10 mouse cellular contexts compared by ENCODE assay signal in the genomic region with DNA sequence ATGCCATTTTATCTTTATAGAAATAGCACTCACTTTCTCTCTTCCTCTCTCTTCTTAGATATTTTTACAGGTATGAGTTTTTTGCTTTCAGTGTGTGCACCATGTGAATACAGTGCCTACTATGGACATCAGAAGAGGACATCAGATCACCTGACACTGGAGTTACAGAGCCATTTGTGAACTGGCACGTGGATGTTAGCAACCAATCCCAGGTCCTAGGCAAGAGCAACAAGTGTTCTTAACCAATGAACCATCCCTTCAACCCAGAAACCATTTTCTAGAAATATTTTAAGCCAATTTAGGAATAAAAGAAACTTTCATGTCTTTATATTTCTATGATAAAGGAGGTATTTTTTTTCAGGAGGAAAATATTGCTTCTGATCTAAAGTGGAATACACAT.
DNase-seq lines count a peak whose midpoint lies in the region; ATAC-seq and TF ChIP-seq lines count a peak whose summit lies in the region.
"Had no signal": no experiment of that assay in that cellular context is flagged by ENCODE, and none has a peak within 500 bp of the region (broad histone marks: within the 10 kb centered on the region; RNA-seq: fewer than 3 reads in every experiment).

No protein-coding gene starts in this region.

- 76% methylated on average over 1 of the region's 1 CpGs for WGBS in heart, embryonic 15.5 days
- WGBS in liver, embryonic 11.5 days, result 62% methylated on average over 1 of the region's 1 CpGs
- 52% methylated on average over 1 of the region's 1 CpGs for WGBS in forebrain, postnatal 0 days

- intact Hi-C loops in heart, postnatal 14 days (cut with DNase I), result loop anchor here (5.0 to 10.0 kb wide), 2 partner anchors 89 to 197 kb away; no protein-coding TSS in a partner anchor
- intact Hi-C loops in left cerebral cortex, postnatal 4 days (cut with DNase I), result no loop called here

- H3K9me3 ChIP-seq in heart, embryonic 15.5 days (replicated peaks), result no peaks in the 10 kb centered on the region
- H3K9me3 ChIP-seq in liver, embryonic 11.5 days (ENCODE audit: control insufficient read depth, low read length), result no peaks in the 10 kb centered on the region
- no peaks in the 10 kb centered on the region for H3K9me3 ChIP-seq in forebrain, postnatal 0 days (ENCODE audit: low read length)
- H3K9me3 ChIP-seq: limb, embryonic 15.5 days; midbrain, embryonic 12.5 days had no signal

- H3ac ChIP-seq in myocyte (ENCODE audit: control insufficient read depth, insufficient read length), result no peak overlapping the region

- H3K9ac ChIP-seq in heart, embryonic 15.5 days, result no peak overlapping the region
- no peak overlapping the region for H3K9ac ChIP-seq in liver, embryonic 11.5 days (ENCODE audit: low read depth, low read length)
- no peak overlapping the region for H3K9ac ChIP-seq in forebrain, postnatal 0 days
- H3K9ac ChIP-seq: limb, embryonic 15.5 days; midbrain, embryonic 12.5 days had no signal

- 0 out of 2 replicates have a peak overlapping the region, but pooled peaks have one; percentile 4 for H3K27ac ChIP-seq in heart, embryonic 15.5 days
- H3K27ac ChIP-seq in liver, embryonic 11.5 days (ENCODE audit: low read depth, low read length), result peak overlapping the region; percentile 25; the same call in 1 of the 2 replicates
- no peak overlapping the region for H3K27ac ChIP-seq in forebrain, postnatal 0 days (ENCODE audit: low read depth, low read length)
- H3K27ac ChIP-seq: midbrain, embryonic 12.5 days had no signal

- no peaks in the 10 kb centered on the region for H3K27me3 ChIP-seq in heart, embryonic 15.5 days
- H3K27me3 ChIP-seq in liver, embryonic 11.5 days (replicated peaks; ENCODE audit: control insufficient read depth, insufficient read depth, low read length), result no peaks in the 10 kb centered on the region
- H3K27me3 ChIP-seq in myocyte (ENCODE audit: control insufficient read depth, insufficient read depth, insufficient read length), result no peaks in the 10 kb centered on the region
- H3K27me3 ChIP-seq in forebrain, postnatal 0 days (ENCODE audit: insufficient read depth, low read length), result no peaks in the 10 kb centered on the region
- H3K27me3 ChIP-seq: limb, embryonic 15.5 days; midbrain, embryonic 12.5 days had no signal

- no peak for TF ChIP-seq POLR2A in myocyte (IDR thresholded peaks at IDR 0.05; ENCODE audit: insufficient read length, low read depth)

- no peak for TF ChIP-seq CTCF in forebrain, postnatal 0 days (IDR thresholded peaks at IDR 0.05; ENCODE audit: low read depth)

- H3K4me1 ChIP-seq in heart, embryonic 15.5 days (replicated peaks), result peaks cover 3% of the 10 kb centered on the region
- H3K4me1 ChIP-seq in liver, embryonic 11.5 days (replicated peaks; ENCODE audit: control insufficient read depth, insufficient read depth, low read length), result no peaks in the 10 kb centered on the region; the same call in 1 of the 2 replicates
- H3K4me1 ChIP-seq in forebrain, postnatal 0 days (ENCODE audit: insufficient read depth), result no peaks in the 10 kb centered on the region
- H3K4me1 ChIP-seq: midbrain, embryonic 12.5 days had no signal

- ATAC-seq in heart, embryonic 15.5 days (replicated peaks; ENCODE audit: insufficient number of reproducible peaks, insufficient read depth, low FRiP score, low read depth), result no peak
- ATAC-seq in liver, embryonic 11.5 days (replicated peaks; ENCODE audit: low FRiP score), result no peak
- ATAC-seq in forebrain, postnatal 0 days, result no peak

- no peaks in the 10 kb centered on the region for H3K79me2 ChIP-seq in myocyte (ENCODE audit: control insufficient read depth, insufficient read depth)

- H3K4me2 ChIP-seq in heart, embryonic 15.5 days, result no peak overlapping the region
- H3K4me2 ChIP-seq in liver, embryonic 11.5 days, result no peak overlapping the region
- peak overlapping the region; percentile 91 for H3K4me2 ChIP-seq in myocyte (ENCODE audit: low read depth)
- no peak overlapping the region for H3K4me2 ChIP-seq in forebrain, postnatal 0 days (ENCODE audit: low read depth)
- H3K4me2 ChIP-seq: midbrain, embryonic 12.5 days had no signal

- no peak overlapping the region for H3K4me3 ChIP-seq in heart, embryonic 15.5 days
- H3K4me3 ChIP-seq in liver, embryonic 11.5 days (ENCODE audit: low read depth, low read length), result no peak overlapping the region
- peak overlapping the region; percentile 10 for H3K4me3 ChIP-seq in myocyte
- H3K4me3 ChIP-seq in forebrain, postnatal 0 days (ENCODE audit: low read depth, low read length), result no peak overlapping the region
- H3K4me3 ChIP-seq: midbrain, embryonic 12.5 days had no signal

- no peaks in the 10 kb centered on the region for H3K36me3 ChIP-seq in heart, embryonic 15.5 days
- no peaks in the 10 kb centered on the region for H3K36me3 ChIP-seq in liver, embryonic 11.5 days (ENCODE audit: control insufficient read depth, insufficient read depth, low read length)
- no peaks in the 10 kb centered on the region for H3K36me3 ChIP-seq in myocyte (ENCODE audit: control insufficient read depth, insufficient read depth)
- no peaks in the 10 kb centered on the region for H3K36me3 ChIP-seq in forebrain, postnatal 0 days (ENCODE audit: insufficient read depth)
- H3K36me3 ChIP-seq: limb, embryonic 15.5 days; midbrain, embryonic 12.5 days had no signal

- DNase-seq in heart, postnatal 14 days, result no peak
- DNase-seq in MEL-GATA-1-ER (ENCODE audit: extremely low read depth, low read depth), result peak; percentile 20
- DNase-seq in liver, embryonic 11.5 days (ENCODE audit: low spot score), result no peak
- DNase-seq in layer of hippocampus, adult 11-12 months (ENCODE audit: low spot score), result no peak
- DNase-seq in forebrain, postnatal 0 days, result no peak
- DNase-seq in left cerebral cortex, postnatal 4 days, result no peak

TF ChIP-seq in myocyte, 11 proteins besides CTCF, POLR2A, EP300 and RAD21:
- TF ChIP-seq USF1 (IDR thresholded peaks at IDR 0.05; ENCODE audit: low read depth) (peak; percentile 13), REST (IDR thresholded peaks at IDR 0.05; ENCODE audit: insufficient read depth, insufficient read length) (no peak), MYOG (IDR thresholded peaks at IDR 0.05; ENCODE audit: control insufficient read depth in 1 of 3, insufficient read depth in 1 of 3, insufficient read length in 2 of 3, low read depth in 2 of 3) (no peak), CEBPB (IDR thresholded peaks at IDR 0.05; ENCODE audit: insufficient read depth, poor library complexity, severe bottlenecking) (no peak)
